Mouse (Mus musculus): ENCODE results near the gene Cldn22.

DNA sequence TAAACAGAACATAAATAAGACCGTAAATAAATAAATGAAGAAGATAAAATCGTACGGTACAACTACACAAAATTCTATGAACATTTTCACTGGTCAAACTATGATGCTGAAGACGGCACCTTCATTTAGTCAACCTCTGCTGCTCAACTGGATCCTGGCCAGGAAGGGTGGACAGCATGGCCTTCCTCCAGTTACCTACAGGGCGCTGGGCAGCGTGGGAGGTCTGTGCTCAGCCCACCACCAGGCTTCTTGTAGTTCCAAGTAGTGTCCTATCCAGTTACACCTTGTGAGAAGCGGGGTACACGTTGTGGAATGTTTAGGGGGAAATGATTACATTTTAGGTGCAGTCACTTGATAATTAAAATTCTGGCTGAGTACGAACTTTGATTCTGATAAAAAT is 2.6 kb downstream of the Cldn22 start:
- TF ChIP-seq CTCF (IDR thresholded peaks at IDR 0.05) (no peak), EP300 (IDR thresholded peaks at IDR 0.05) (no peak)

Data from lung, postnatal 0 days (tissue).